Mouse (Mus musculus) stomach, postnatal 0 days (tissue): ENCODE results near the gene Son.

Experiments
- CTCF ChIP-seq: IDR thresholded peaks from 2 replicates; pipeline ENCODE4 v1.5.1; 2016; ENCODE audit warnings: antibody characterized with exemption, low read depth, mild to moderate bottlenecking, moderate library complexity
- EP300 ChIP-seq: optimal IDR thresholded peaks from 2 replicates; pipeline ENCODE3; 2016; ENCODE audit warnings: antibody characterized with exemption

GRCm38 (mm10) chr16:91724247-91724646 lies 76.9 kb downstream of the Son start:
- TF ChIP-seq CTCF = peak; percentile 85
- TF ChIP-seq EP300 = no peak
